Mouse (Mus musculus): ENCODE data around the gene Scaf1. TPM values are rescaled to one million over a fixed set of nuclear protein-coding genes. Genes with fewer than 3 reads are reported as not detected.

The Scaf1 gene
- polyA plus RNA-seq, 1 experiment from 2014 or later: 27.3 TPM

- Histone ChIP-seq H3K9ac (ENCODE audit: low read depth, low read length) (no peak overlapping the region), H3K4me1 (replicated peaks; ENCODE audit: insufficient read depth, low read length) (0 out of 2 replicates have a peak, but pooled peaks cover 6% of the 10 kb centered on the region), H3K4me2 (ENCODE audit: low read length) (no peak overlapping the region), H3K9me3 (replicated peaks; ENCODE audit: low read length) (no peaks in the 10 kb centered on the region), H3K4me3 (replicated peaks; ENCODE audit: low read depth, low read length) (no peak overlapping the region), H3K27ac (no peak overlapping the region), H3K36me3 (ENCODE audit: insufficient read depth, low read length) (peaks cover 63% of the 10 kb centered on the region), H3K27me3 (ENCODE audit: insufficient read depth, low read length) (no peaks in the 10 kb centered on the region)
- DNase-seq (ENCODE audit: low spot score): no peak
- no peak for ATAC-seq (replicated peaks; ENCODE audit: low FRiP score, low read depth)
- TF ChIP-seq CTCF (IDR thresholded peaks at IDR 0.05; ENCODE audit: low read depth): no peak
- 94% methylated on average over 26 of the region's 26 CpGs for WGBS
Measured at GRCm38 (mm10) chr7:45046853-45047350, 30.7 kb upstream of the Scaf1 start.

- Histone ChIP-seq H3K4me2 (ENCODE audit: low read length) (no peak overlapping the region), H3K27me3 (ENCODE audit: insufficient read depth, low read length) (no peaks in the 10 kb centered on the region), H3K4me1 (replicated peaks; ENCODE audit: insufficient read depth, low read length) (no peaks in the 10 kb centered on the region), H3K36me3 (ENCODE audit: insufficient read depth, low read length) (peaks cover 73% of the 10 kb centered on the region), H3K4me3 (replicated peaks; ENCODE audit: low read depth, low read length) (no peak overlapping the region), H3K9me3 (replicated peaks; ENCODE audit: low read length) (no peaks in the 10 kb centered on the region), H3K27ac (no peak overlapping the region), H3K9ac (ENCODE audit: low read depth, low read length) (no peak overlapping the region)
- TF ChIP-seq CTCF (IDR thresholded peaks at IDR 0.05; ENCODE audit: low read depth): no peak
- no peak for DNase-seq (ENCODE audit: low spot score)
- ATAC-seq (replicated peaks; ENCODE audit: low FRiP score, low read depth): no peak
- WGBS: 89% methylated on average over 22 of the region's 22 CpGs
Measured at GRCm38 (mm10) chr7:45045741-45046140, 29.6 kb upstream of the Scaf1 start.

GRCm38 (mm10) chr7:45043307-45043706 lies 27.1 kb upstream of the Scaf1 start:
- no peak for TF ChIP-seq CTCF (IDR thresholded peaks at IDR 0.05; ENCODE audit: low read depth)
- no peak overlapping the region for H3K4me2 ChIP-seq (ENCODE audit: low read length)
- no peaks in the 10 kb centered on the region for H3K27me3 ChIP-seq (ENCODE audit: insufficient read depth, low read length)
- no peak overlapping the region for H3K27ac ChIP-seq
- ATAC-seq (replicated peaks; ENCODE audit: low FRiP score, low read depth) (no peak), DNase-seq (ENCODE audit: low spot score) (no peak)
- H3K4me1 ChIP-seq (replicated peaks; ENCODE audit: insufficient read depth, low read length): no peaks in the 10 kb centered on the region
- no peak overlapping the region for H3K9ac ChIP-seq (ENCODE audit: low read depth, low read length)
- H3K36me3 ChIP-seq (ENCODE audit: insufficient read depth, low read length): peaks cover 76% of the 10 kb centered on the region
- 89% methylated on average over 13 of the region's 14 CpGs for WGBS
- H3K9me3 ChIP-seq (replicated peaks; ENCODE audit: low read length): no peaks in the 10 kb centered on the region
- H3K4me3 ChIP-seq (replicated peaks; ENCODE audit: low read depth, low read length): no peak overlapping the region

GRCm38 (mm10) chr7:45040851-45041250 lies 24.7 kb upstream of the Scaf1 start:
- peaks cover 73% of the 10 kb centered on the region for H3K36me3 ChIP-seq (ENCODE audit: insufficient read depth, low read length)
- H3K4me1 ChIP-seq (replicated peaks; ENCODE audit: insufficient read depth, low read length): no peaks in the 10 kb centered on the region
- no peak overlapping the region for H3K4me2 ChIP-seq (ENCODE audit: low read length)
- H3K9ac ChIP-seq (ENCODE audit: low read depth, low read length): no peak overlapping the region
- no peak overlapping the region for H3K4me3 ChIP-seq (replicated peaks; ENCODE audit: low read depth, low read length)
- H3K9me3 ChIP-seq (replicated peaks; ENCODE audit: low read length): no peaks in the 10 kb centered on the region
- no peak for TF ChIP-seq CTCF (IDR thresholded peaks at IDR 0.05; ENCODE audit: low read depth)
- ATAC-seq (replicated peaks; ENCODE audit: low FRiP score, low read depth) (no peak), DNase-seq (ENCODE audit: low spot score) (no peak)
- H3K27ac ChIP-seq: no peak overlapping the region
- H3K27me3 ChIP-seq (ENCODE audit: insufficient read depth, low read length): no peaks in the 10 kb centered on the region
- WGBS: 95% methylated on average over 9 of the region's 9 CpGs

GRCm38 (mm10) chr7:45038411-45038810 lies 22.2 kb upstream of the Scaf1 start:
- ATAC-seq (replicated peaks; ENCODE audit: low FRiP score, low read depth) (no peak), DNase-seq (ENCODE audit: low spot score) (no peak)
- no peaks in the 10 kb centered on the region for H3K4me1 ChIP-seq (replicated peaks; ENCODE audit: insufficient read depth, low read length)
- no peak overlapping the region for H3K4me3 ChIP-seq (replicated peaks; ENCODE audit: low read depth, low read length)
- H3K9me3 ChIP-seq (replicated peaks; ENCODE audit: low read length): no peaks in the 10 kb centered on the region
- no peak overlapping the region for H3K9ac ChIP-seq (ENCODE audit: low read depth, low read length)
- no peaks in the 10 kb centered on the region for H3K27me3 ChIP-seq (ENCODE audit: insufficient read depth, low read length)
- WGBS: 94% methylated on average over 9 of the region's 9 CpGs
- H3K4me2 ChIP-seq (ENCODE audit: low read length): no peak overlapping the region
- H3K36me3 ChIP-seq (ENCODE audit: insufficient read depth, low read length): peaks cover 84% of the 10 kb centered on the region
- no peak overlapping the region for H3K27ac ChIP-seq
- no peak for TF ChIP-seq CTCF (IDR thresholded peaks at IDR 0.05; ENCODE audit: low read depth)

- Histone ChIP-seq H3K27ac (peak overlapping the region; percentile 5; the same call in 1 of the 2 replicates), H3K4me3 (replicated peaks; ENCODE audit: low read depth, low read length) (no peak overlapping the region), H3K36me3 (ENCODE audit: insufficient read depth, low read length) (peaks cover 85% of the 10 kb centered on the region), H3K4me1 (replicated peaks; ENCODE audit: insufficient read depth, low read length) (no peaks in the 10 kb centered on the region), H3K9me3 (replicated peaks; ENCODE audit: low read length) (no peaks in the 10 kb centered on the region), H3K4me2 (ENCODE audit: low read length) (no peak overlapping the region), H3K9ac (ENCODE audit: low read depth, low read length) (no peak overlapping the region), H3K27me3 (ENCODE audit: insufficient read depth, low read length) (no peaks in the 10 kb centered on the region)
- DNase-seq (ENCODE audit: low spot score) (peak; percentile 71), ATAC-seq (replicated peaks; ENCODE audit: low FRiP score, low read depth) (no peak; the same call in 1 of the 2 replicates)
- 66% methylated on average over 7 of the region's 7 CpGs for WGBS
- TF ChIP-seq CTCF (IDR thresholded peaks at IDR 0.05; ENCODE audit: low read depth): peak; percentile 79
Measured at GRCm38 (mm10) chr7:45037720-45038361, 21.7 kb upstream of the Scaf1 start.
